Mouse (Mus musculus): Measurements from ENCODE around the gene Mrpl49.

GRCm38 (mm10) chr19:6067011-6067723, 9.6 kb upstream of the Mrpl49 start:
- TF ChIP-seq CTCF (IDR thresholded peaks at IDR 0.05; ENCODE audit: low read depth, low read length) (peak; percentile 56), POLR2AphosphoS5 (IDR thresholded peaks at IDR 0.05; ENCODE audit: insufficient replicate concordance, low read depth, low read length) (peak; percentile 6; the same call in 1 of the 2 replicates), GATA1 (IDR thresholded peaks at IDR 0.05; ENCODE audit: borderline replicate concordance, low read length) (no peak), TAL1 (conservative IDR thresholded peaks at IDR 0.05; ENCODE audit: low read depth, low read length) (no peak), GATA2 (IDR thresholded peaks at IDR 0.05; ENCODE audit: borderline replicate concordance, low read depth, low read length) (no peak)
